Mouse (Mus musculus) gonadal fat pad, adult 2 months (tissue): ENCODE measurements around the gene Pet100. TPM values are rescaled to one million over a fixed set of nuclear protein-coding genes. Genes with fewer than 3 reads are reported as not detected.

Experiments used
- polyA plus RNA-seq: library from polyadenylated mRNA; depleted of rRNA; stranded (reverse); fragments of >200 nt; gene quantifications from 2 replicates; pipeline ENCODE4 v1.2.3, GENCODE M21; 2012; rRNA removed

Gene Pet100
- polyA plus RNA-seq, 1 experiment = 12.5 TPM

Other genes with a start within 250 kb of the Pet100 start
- 25.9 and 30.3 TPM in 2 replicates for gene Arhgef18, start 228.5 kb upstream of the Pet100 start, polyA plus RNA-seq
- 27.2 and 29.8 TPM in 2 replicates for gene Pex11g, start 153.9 kb upstream of the Pet100 start, polyA plus RNA-seq
- 0.12 and 0.24 TPM in 2 replicates for gene Tex45, start 150.7 kb upstream of the Pet100 start, polyA plus RNA-seq
- gene Zfp358, start 128.4 kb upstream of the Pet100 start, polyA plus RNA-seq = 60.3 and 61.1 TPM in 2 replicates
- gene Mcoln1, start 121.1 kb upstream of the Pet100 start, polyA plus RNA-seq = 217 and 256 TPM in 2 replicates
- gene Pnpla6, start 106.2 kb upstream of the Pet100 start, polyA plus RNA-seq = 79.4 and 87.8 TPM in 2 replicates
- 2.8 and 3.2 TPM in 2 replicates for gene C330021F23Rik, start 53.6 kb upstream of the Pet100 start, polyA plus RNA-seq
- 31.9 and 44.8 TPM in 2 replicates for gene Camsap3, start 34.3 kb upstream of the Pet100 start, polyA plus RNA-seq
- gene Xab2, start 232 bp upstream of the Pet100 start, polyA plus RNA-seq = 61.2 and 65.8 TPM in 2 replicates
- gene Pcp2, start 4.0 kb downstream of the Pet100 start, polyA plus RNA-seq = 0.26 TPM in 1 of 2 replicates, not detected in the other
- gene Stxbp2, start 9.4 kb downstream of the Pet100 start, polyA plus RNA-seq = 102 and 109 TPM in 2 replicates
- gene Retn, start 34.2 kb downstream of the Pet100 start, polyA plus RNA-seq = 514 and 591 TPM in 2 replicates
- 0.58 and 0.76 TPM in 2 replicates for gene Mcemp1, start 44.2 kb downstream of the Pet100 start, polyA plus RNA-seq
- 154 and 266 TPM in 2 replicates for gene Fcor, start 50.8 kb downstream of the Pet100 start, polyA plus RNA-seq
- 32.6 and 37.2 TPM in 2 replicates for gene Trappc5, start 54.8 kb downstream of the Pet100 start, polyA plus RNA-seq
- gene Fcer2a, start 72.6 kb downstream of the Pet100 start, polyA plus RNA-seq = 0.10 and 0.14 TPM in 2 replicates
- 0.19 and 0.30 TPM in 2 replicates for gene Clec4g, start 99.1 kb downstream of the Pet100 start, polyA plus RNA-seq
- gene Cd209a, start 127.4 kb downstream of the Pet100 start, polyA plus RNA-seq = 0.18 TPM in 1 of 2 replicates, not detected in the other
- gene Cd209e, start 232.8 kb downstream of the Pet100 start, polyA plus RNA-seq = 0.09 and 0.15 TPM in 2 replicates